Mouse (Mus musculus) lung, adult 2 months (tissue): ENCODE measurements around the gene Sgpp1. TPM values are rescaled to one million over a fixed set of nuclear protein-coding genes. Genes with fewer than 3 reads are reported as not detected.

Source experiments
- DNase-seq: peaks from one replicate; pipeline ENCODE4 v3.0.0; 2022
- H3K4me1 ChIP-seq: fragments of 200-500 bp; 2 replicates; pipeline ENCODE4 v1.6.1; 2011; ENCODE audit warnings: low read length; ENCODE audit not compliant: control insufficient read depth, insufficient read depth
- H3K4me3 ChIP-seq: fragments of 200-500 bp; replicated peaks from 2 replicates; pipeline ENCODE3; 2011; ENCODE audit warnings: low read depth, mild to moderate bottlenecking, control low read depth, low read length; ENCODE audit errors: extremely low read depth
- CTCF ChIP-seq: fragments of 200-500 bp; IDR thresholded peaks from 2 replicates; pipeline ENCODE4 v1.5.1; 2011; ENCODE audit warnings: mild to moderate bottlenecking, low read length, control low read depth; ENCODE audit not compliant: insufficient read depth
- POLR2A ChIP-seq: fragments of 200-500 bp; IDR thresholded peaks from 2 replicates; pipeline ENCODE4 v1.6.1; 2011; ENCODE audit warnings: low read depth, mild to moderate bottlenecking, control low read depth, low read length, borderline replicate concordance; ENCODE audit errors: extremely low read depth
- WGBS: fragments of 180-500 bp; shearing (Covaris S2); methylation state at CpG from one replicate; pipeline ENCODE4 v1.1.7; 2018; 5-methylcytosine and 5-hydroxymethylcytosine counted together
- polyA plus RNA-seq: library from polyadenylated mRNA; depleted of rRNA; stranded (reverse); fragments of >200 nt; gene quantifications from 2 replicates; pipeline ENCODE4 v1.2.3, GENCODE M21; 2012; rRNA removed

The Sgpp1 gene
- polyA plus RNA-seq, 1 experiment, result 35.2 TPM

GRCm38 (mm10) chr12:75678393-75678792, 57.1 kb downstream of the Sgpp1 start:
- DNase-seq, result no peak
- WGBS, result 89% methylated on average over 4 of the region's 4 CpGs
- TF ChIP-seq CTCF (no peak), POLR2A (no peak)
- Histone ChIP-seq H3K4me3 (no peak overlapping the region), H3K4me1 (no peaks in the 10 kb centered on the region)

DNA sequence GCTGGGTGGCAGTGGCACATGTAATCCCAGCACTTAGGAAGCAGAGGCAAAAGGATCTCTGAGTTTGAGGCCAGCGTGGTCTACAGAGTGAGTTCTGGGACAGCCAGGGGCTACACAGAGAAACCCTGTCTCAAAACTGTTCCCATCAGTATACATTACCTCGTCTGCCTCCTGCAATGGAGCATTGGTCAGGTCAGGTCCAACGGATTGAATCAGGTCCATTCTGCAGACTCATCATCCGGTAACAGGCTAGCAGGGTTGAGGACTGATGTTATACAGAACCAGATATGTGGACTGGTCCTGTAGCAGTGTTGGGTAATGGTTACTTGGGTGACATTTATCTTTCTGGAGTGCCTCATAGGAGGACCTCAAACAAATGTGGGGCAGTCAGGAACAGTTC, 62.9 kb downstream of the Sgpp1 start:
- H3K4me3 ChIP-seq, result no peak overlapping the region
- no peak for DNase-seq
- H3K4me1 ChIP-seq, result peaks cover 4% of the 10 kb centered on the region; the same call in 1 of the 2 replicates
- 91% methylated on average over 4 of the region's 4 CpGs for WGBS
- no peak for TF ChIP-seq POLR2A
- TF ChIP-seq CTCF, result no peak

DNA sequence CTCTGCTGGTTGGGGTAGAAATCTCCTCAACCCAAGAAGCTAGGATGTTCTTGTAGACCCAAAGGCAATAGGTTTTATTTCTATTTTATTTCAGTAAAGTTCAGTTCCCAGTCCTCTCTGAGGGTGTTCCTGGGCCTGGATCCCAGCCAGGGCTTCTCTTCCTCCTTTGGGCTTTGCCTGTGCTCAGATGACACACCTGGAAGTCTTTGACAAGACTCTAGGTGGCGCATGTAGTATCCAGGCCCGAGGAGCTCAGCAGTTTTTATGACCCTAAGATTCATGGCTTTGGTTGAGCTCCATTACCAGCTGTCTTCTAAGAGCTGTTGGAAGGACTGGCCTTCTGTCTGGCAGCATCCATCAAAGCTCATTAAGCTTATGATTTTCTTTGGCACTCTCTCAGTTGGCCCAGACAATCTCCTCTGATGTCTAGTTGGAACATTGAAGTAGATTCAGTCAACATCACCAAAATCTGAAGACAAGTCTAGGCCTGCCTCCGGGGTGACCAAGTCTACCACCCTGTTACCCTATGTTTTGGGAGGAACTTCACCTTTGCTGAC, 63.7 kb downstream of the Sgpp1 start:
- TF ChIP-seq POLR2A, result no peak
- no peak for TF ChIP-seq CTCF
- peaks cover 4% of the 10 kb centered on the region; the same call in 1 of the 2 replicates for H3K4me1 ChIP-seq
- DNase-seq, result no peak
- H3K4me3 ChIP-seq, result no peak overlapping the region
- WGBS, result 68% methylated on average over 3 of the region's 3 CpGs

DNA sequence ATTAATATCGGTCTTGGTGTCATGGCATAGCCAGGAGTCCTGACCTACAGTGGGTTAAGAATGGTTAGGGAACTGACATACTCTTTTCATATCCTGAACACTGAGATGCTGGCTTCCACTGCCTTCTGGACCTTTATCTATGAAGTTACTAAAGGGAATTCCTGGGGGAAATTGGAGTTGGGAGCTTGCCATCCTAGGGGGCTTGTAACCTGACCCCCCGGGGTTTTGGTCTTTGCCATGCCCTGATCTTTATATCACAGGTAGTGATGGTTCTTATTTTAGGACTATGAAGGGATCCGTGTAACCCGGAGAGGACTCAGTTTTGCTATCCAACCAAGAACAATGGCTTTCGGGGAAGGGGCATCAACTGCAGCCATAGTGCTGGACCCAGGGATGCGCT, 64.9 kb downstream of the Sgpp1 start:
- 82% methylated on average over 6 of the region's 6 CpGs for WGBS
- DNase-seq, result no peak
- H3K4me3 ChIP-seq, result peak overlapping the region; percentile 20

GRCm38 (mm10) chr12:75669258-75670106, 66.0 kb downstream of the Sgpp1 start, which contains the start of gene Wdr89:
Wdr89 (minus strand) TSS chr12:75669537.
- WGBS, result under 1% methylated on average over 55 of the region's 55 CpGs

More for the DNA sequence above, 64.9 kb downstream of the Sgpp1 start:
- H3K4me1 ChIP-seq, result peaks cover 4% of the 10 kb centered on the region; the same call in 1 of the 2 replicates
- no peak for TF ChIP-seq CTCF
- TF ChIP-seq POLR2A, result no peak

GRCm38 (mm10) chr12:75668916-75669257, 66.6 kb downstream of the Sgpp1 start:
- Histone ChIP-seq H3K4me3 (peak overlapping the region; percentile 69), H3K4me1 (peaks cover 4% of the 10 kb centered on the region; the same call in 1 of the 2 replicates)
- TF ChIP-seq POLR2A, result no peak
- no peak for TF ChIP-seq CTCF
- DNase-seq, result no peak
- under 1% methylated on average over 9 of the region's 9 CpGs for WGBS

More at GRCm38 (mm10) chr12:75669258-75670106, 66.0 kb downstream of the Sgpp1 start, which contains the start of gene Wdr89:
- Histone ChIP-seq H3K4me3 (peak within 1 kb of the TSS; percentile 76), H3K4me1 (peaks cover 4% of the 10 kb centered on the region; the same call in 1 of the 2 replicates)
- DNase-seq, result peak; percentile 95
- peak; percentile 87; the same call in 1 of the 2 replicates for TF ChIP-seq POLR2A
- TF ChIP-seq CTCF, result no peak

GRCm38 (mm10) chr12:75668221-75668620, 67.3 kb downstream of the Sgpp1 start:
- no peak for TF ChIP-seq POLR2A
- TF ChIP-seq CTCF, result no peak
- no peak for DNase-seq
- WGBS, result 91% methylated on average over 2 of the region's 2 CpGs
- Histone ChIP-seq H3K4me3 (no peak overlapping the region), H3K4me1 (peaks cover 4% of the 10 kb centered on the region; the same call in 1 of the 2 replicates)

GRCm38 (mm10) chr12:75666939-75667338, 68.6 kb downstream of the Sgpp1 start:
- DNase-seq, result no peak
- TF ChIP-seq CTCF, result no peak
- no peak for TF ChIP-seq POLR2A

DNA sequence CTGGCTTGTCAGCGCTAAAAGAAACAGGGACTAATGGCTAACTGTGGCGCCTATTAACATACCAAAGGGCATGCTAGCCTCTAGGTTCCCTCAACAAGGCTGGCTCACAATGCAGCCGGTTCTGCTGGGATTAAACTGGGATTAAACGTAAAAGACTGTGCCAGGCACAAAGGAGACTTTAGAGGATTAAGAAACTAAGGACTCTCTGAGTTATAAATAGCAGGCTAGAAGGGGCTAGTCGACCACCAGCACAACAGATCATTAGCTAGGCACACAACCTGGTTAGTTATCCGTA, 71.1 kb downstream of the Sgpp1 start:
- no peak for DNase-seq
- 53% methylated on average over 6 of the region's 6 CpGs for WGBS
- no peaks in the 10 kb centered on the region for H3K4me1 ChIP-seq
- no peak for TF ChIP-seq POLR2A
- no peak for TF ChIP-seq CTCF
- H3K4me3 ChIP-seq, result no peak overlapping the region

More at GRCm38 (mm10) chr12:75666939-75667338, 68.6 kb downstream of the Sgpp1 start:
- no peak overlapping the region for H3K4me3 ChIP-seq
- H3K4me1 ChIP-seq, result peaks cover 4% of the 10 kb centered on the region; the same call in 1 of the 2 replicates

Other genes with a start within 250 kb of the Sgpp1 start
- 13.8 and 23.3 TPM in 2 replicates for gene Ppp2r5e, start 139.5 kb downstream of the Sgpp1 start, polyA plus RNA-seq
- gene Wdr89, start 66.2 kb downstream of the Sgpp1 start, polyA plus RNA-seq, result 1.3 and 2.0 TPM in 2 replicates
- gene Syne2, start 82.4 kb upstream of the Sgpp1 start, polyA plus RNA-seq, result 79.1 and 82.0 TPM in 2 replicates